Mouse (Mus musculus) bone marrow, adult 2 months (tissue): Measurements from ENCODE around the gene Cenpx. TPM values are rescaled to one million over a fixed set of nuclear protein-coding genes. Genes with fewer than 3 reads are reported as not detected.
A peak's percentile ranks its signal among the peaks of the same experiment; 100 is the strongest.

Source experiments
- H3K27ac ChIP-seq: fragments of 200-500 bp; 2 replicates; pipeline ENCODE4 v1.5.1; 2012; ENCODE audit warnings: low read depth, mild to moderate bottlenecking, control low read depth, inconsistent platforms, low read length; ENCODE audit not compliant: control insufficient read depth, poor library complexity, insufficient read depth
- H3K4me1 ChIP-seq: fragments of 200-500 bp; 2 replicates; pipeline ENCODE4 v1.6.1; 2011; ENCODE audit warnings: low read length; ENCODE audit not compliant: control insufficient read depth, insufficient read depth
- H3K4me3 ChIP-seq: fragments of 200-500 bp; replicated peaks from 2 replicates; pipeline ENCODE3; 2011; ENCODE audit warnings: mild to moderate bottlenecking, low read depth, low read length, control low read depth; ENCODE audit not compliant: control insufficient read depth
- CTCF ChIP-seq: fragments of 200-500 bp; IDR thresholded peaks from 2 replicates; pipeline ENCODE4 v1.5.1; 2011; ENCODE audit warnings: low read length, control low read depth; ENCODE audit not compliant: control insufficient read depth, insufficient read depth
- POLR2A ChIP-seq: fragments of 200-500 bp; IDR thresholded peaks from 2 replicates; pipeline ENCODE4 v1.6.1; 2011; ENCODE audit warnings: low read depth, mild to moderate bottlenecking, control low read depth, low read length, borderline replicate concordance; ENCODE audit not compliant: control insufficient read depth
- WGBS: fragments of 180-500 bp; shearing (Covaris S2); methylation state at CpG from one replicate; pipeline ENCODE4 v1.1.7; 2018; 5-methylcytosine and 5-hydroxymethylcytosine counted together
- polyA plus RNA-seq: library from polyadenylated mRNA; stranded (reverse); fragments of >200 nt; gene quantifications from 2 replicates; pipeline ENCODE4 v1.2.4, GENCODE M21; 2011; ENCODE audit warnings: low replicate concordance; ENCODE audit not compliant: missing spikeins, insufficient read depth, insufficient read length

Gene Cenpx
- polyA plus RNA-seq, 1 experiment: 57.8 TPM

- Histone ChIP-seq H3K27ac (no peak overlapping the region), H3K4me1 (no peaks in the 10 kb centered on the region), H3K4me3 (no peak overlapping the region)
- 7% methylated on average over 17 of the region's 17 CpGs for WGBS
- TF ChIP-seq CTCF (peak; percentile 97), POLR2A (no peak)
These were observed 6.9 kb upstream of the Cenpx start for GRCm38 (mm10) chr11:120720450-120720849.

GRCm38 (mm10) chr11:120719841-120720376 lies 6.4 kb upstream of the Cenpx start:
- H3K27ac ChIP-seq: no peak overlapping the region
- TF ChIP-seq CTCF: no peak
- no peak for TF ChIP-seq POLR2A
- H3K4me1 ChIP-seq: no peaks in the 10 kb centered on the region
- H3K4me3 ChIP-seq: no peak overlapping the region
- WGBS: 89% methylated on average over 13 of the region's 13 CpGs

GRCm38 (mm10) chr11:120719242-120719641 lies 5.7 kb upstream of the Cenpx start:
- no peak for TF ChIP-seq CTCF
- TF ChIP-seq POLR2A: no peak
- WGBS: 84% methylated on average over 9 of the region's 9 CpGs
- H3K27ac ChIP-seq: no peak overlapping the region
- H3K4me3 ChIP-seq: no peak overlapping the region
- H3K4me1 ChIP-seq: no peaks in the 10 kb centered on the region

GRCm38 (mm10) chr11:120715131-120715530 lies 1.6 kb upstream of the Cenpx start:
- no peak for TF ChIP-seq CTCF
- no peak for TF ChIP-seq POLR2A
- 85% methylated on average over 9 of the region's 9 CpGs for WGBS
- Histone ChIP-seq H3K27ac (no peak overlapping the region), H3K4me3 (no peak overlapping the region), H3K4me1 (no peaks in the 10 kb centered on the region; the same call in 1 of the 2 replicates)

- 45% methylated on average over 10 of the region's 10 CpGs for WGBS
- Histone ChIP-seq H3K4me1 (no peaks in the 10 kb centered on the region; the same call in 1 of the 2 replicates), H3K4me3 (peak overlapping the region; percentile 85), H3K27ac (no peak overlapping the region)
- no peak for TF ChIP-seq CTCF
- no peak for TF ChIP-seq POLR2A
These were observed 1.0 kb upstream of the Cenpx start for GRCm38 (mm10) chr11:120714546-120714945.

GRCm38 (mm10) chr11:120712771-120713568 lies 568 bp downstream of the Cenpx start:
- H3K4me1 ChIP-seq: no peaks in the 10 kb centered on the region; the same call in 1 of the 2 replicates
- TF ChIP-seq CTCF (peak; percentile 61), POLR2A (no peak)
- peak overlapping the region; percentile 91 for H3K4me3 ChIP-seq
- 1% methylated on average over 38 of the region's 38 CpGs for WGBS
- peak overlapping the region; percentile 38 for H3K27ac ChIP-seq

- Histone ChIP-seq H3K4me1 (no peaks in the 10 kb centered on the region; the same call in 1 of the 2 replicates), H3K27ac (no peak overlapping the region), H3K4me3 (no peak overlapping the region)
- no peak for TF ChIP-seq POLR2A
- TF ChIP-seq CTCF: no peak
- WGBS: 73% methylated on average over 8 of the region's 8 CpGs
These were observed 1.4 kb downstream of the Cenpx start for GRCm38 (mm10) chr11:120711980-120712604.

GRCm38 (mm10) chr11:120710672-120711071 lies 2.9 kb downstream of the Cenpx start:
- H3K27ac ChIP-seq: no peak overlapping the region
- 86% methylated on average over 5 of the region's 5 CpGs for WGBS
- no peak overlapping the region for H3K4me3 ChIP-seq
- TF ChIP-seq POLR2A (no peak), CTCF (no peak)
- no peaks in the 10 kb centered on the region; the same call in 1 of the 2 replicates for H3K4me1 ChIP-seq
